Mouse (Mus musculus) telencephalon, adult 2 months (tissue): ENCODE data around the gene Cps1.

Experiments used
- DNase-seq: peaks from one replicate; pipeline ENCODE4 v3.0.0-alpha.2; 2011; ENCODE audit warnings: low read depth, low spot score

The Cps1 gene

DNA sequence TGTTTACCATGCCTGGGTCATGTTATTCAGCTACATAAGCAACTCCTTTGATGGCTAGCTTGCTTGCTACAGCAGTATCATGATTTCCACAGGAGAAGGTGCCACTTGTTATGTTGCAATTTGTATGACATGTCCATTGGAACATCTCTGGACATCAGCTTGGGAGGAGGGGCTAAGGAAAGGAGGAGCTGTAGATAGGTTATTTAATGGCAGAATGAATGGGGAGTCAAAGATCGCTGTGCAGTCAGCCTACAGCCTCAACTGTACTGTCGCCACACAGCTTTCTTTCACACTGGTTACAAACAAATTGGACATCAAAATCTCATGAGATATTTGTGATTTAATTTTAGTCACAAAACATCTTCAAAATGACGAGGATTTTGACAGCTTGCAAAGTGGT lies at the start of gene Cps1:
TSS of gene Cps1 (plus strand) at position 230 of the 400 bp plus-strand sequence.
- DNase-seq, result no peak

DNA sequence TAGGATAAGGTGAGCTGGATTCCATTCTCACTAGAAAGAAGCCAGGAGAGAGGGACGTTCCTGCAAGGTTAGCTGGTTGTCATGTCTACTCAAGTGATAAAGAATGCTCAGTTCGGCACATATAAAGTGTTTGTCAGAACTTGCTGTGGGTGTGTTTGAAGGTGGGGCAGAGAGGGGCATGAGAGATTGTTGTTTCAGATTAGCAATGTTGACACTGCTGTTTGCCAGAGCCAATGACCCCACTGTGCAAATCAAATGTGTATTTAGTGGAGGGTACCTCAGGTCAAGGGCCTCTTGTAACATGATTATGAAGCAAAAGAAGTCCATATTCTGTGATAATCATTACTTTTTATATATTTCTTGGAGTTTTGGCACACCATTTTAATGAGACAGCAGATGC lies 45.1 kb upstream of the Cps1 start:
- no peak for DNase-seq

- DNase-seq, result no peak
Measured at GRCm38 (mm10) chr1:67078666-67079065, 44.2 kb upstream of the Cps1 start.

- DNase-seq, result no peak
Measured at GRCm38 (mm10) chr1:67079146-67079545, 43.7 kb upstream of the Cps1 start.

- DNase-seq, result no peak
Measured at GRCm38 (mm10) chr1:67092473-67092872, 30.4 kb upstream of the Cps1 start.

- no peak for DNase-seq
Measured at GRCm38 (mm10) chr1:67099215-67099614, 23.6 kb upstream of the Cps1 start.

DNA sequence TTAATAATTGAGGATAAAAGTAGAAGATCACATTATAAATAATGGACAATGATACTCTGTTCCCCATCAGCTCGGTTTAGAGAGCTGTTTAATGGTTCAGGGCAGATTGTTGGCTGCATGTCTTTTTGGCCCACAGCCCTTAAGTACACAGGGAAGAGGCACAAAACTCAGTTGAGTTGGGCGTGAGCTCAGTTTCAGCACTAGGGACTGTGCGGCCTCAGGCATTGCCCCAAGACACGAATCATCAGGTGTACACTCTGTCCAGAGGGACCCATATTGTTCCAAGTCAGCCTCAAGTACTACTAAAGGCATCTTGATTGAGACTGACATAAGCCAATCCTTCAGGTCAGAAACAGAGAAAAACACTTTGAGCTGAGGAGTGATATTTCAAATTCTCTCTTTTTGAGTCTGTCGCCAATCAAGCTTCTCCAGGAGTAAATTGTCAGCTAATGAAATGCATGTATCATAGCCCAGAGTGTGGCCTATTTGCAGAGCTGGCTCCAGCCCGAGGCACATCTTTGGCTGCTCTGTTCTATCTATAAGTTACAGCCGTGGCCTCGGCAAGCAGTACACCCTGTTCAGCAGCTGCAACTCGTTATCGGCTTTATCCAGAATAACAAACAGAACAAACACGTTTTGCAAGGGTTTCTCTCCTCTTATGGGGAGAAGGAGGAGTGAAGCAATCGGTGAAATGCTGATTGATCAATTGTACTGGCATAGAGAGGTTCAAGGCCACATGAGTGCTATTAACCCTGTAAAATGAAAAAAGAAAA lies 19.2 kb upstream of the Cps1 start:
- DNase-seq, result peak; percentile 9

DNA sequence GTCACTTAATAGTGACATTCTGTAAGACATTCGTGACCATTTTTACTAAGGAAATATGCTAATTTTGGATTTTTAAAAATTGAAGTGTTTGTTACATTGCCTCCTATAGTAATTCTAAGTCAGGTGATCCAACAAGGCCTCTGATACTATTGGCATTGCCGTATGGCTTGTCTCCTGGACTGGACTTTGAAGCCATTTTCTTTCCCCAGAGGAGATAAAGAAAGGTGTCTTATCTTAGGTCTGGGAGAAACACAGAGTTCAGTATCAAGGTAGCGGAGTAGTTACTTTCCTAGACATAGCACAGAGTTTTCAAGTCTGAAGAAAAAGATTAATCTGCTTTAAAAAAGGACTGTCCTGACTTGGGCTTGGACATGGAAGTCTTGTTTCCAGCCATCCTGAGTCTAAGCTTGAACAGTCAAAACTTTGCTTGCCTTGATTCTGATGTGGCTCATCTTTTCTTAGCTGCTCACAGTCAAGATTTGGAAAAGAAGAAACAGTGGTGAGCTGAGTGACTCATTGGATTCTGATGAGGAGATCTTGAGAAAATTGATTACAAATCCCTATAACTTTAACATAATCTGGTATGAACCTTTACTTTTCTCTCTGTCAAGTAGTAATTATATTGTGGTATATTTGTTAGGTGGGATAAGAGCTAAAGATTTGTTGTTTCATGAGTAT lies 11.1 kb upstream of the Cps1 start:
- no peak for DNase-seq

DNA sequence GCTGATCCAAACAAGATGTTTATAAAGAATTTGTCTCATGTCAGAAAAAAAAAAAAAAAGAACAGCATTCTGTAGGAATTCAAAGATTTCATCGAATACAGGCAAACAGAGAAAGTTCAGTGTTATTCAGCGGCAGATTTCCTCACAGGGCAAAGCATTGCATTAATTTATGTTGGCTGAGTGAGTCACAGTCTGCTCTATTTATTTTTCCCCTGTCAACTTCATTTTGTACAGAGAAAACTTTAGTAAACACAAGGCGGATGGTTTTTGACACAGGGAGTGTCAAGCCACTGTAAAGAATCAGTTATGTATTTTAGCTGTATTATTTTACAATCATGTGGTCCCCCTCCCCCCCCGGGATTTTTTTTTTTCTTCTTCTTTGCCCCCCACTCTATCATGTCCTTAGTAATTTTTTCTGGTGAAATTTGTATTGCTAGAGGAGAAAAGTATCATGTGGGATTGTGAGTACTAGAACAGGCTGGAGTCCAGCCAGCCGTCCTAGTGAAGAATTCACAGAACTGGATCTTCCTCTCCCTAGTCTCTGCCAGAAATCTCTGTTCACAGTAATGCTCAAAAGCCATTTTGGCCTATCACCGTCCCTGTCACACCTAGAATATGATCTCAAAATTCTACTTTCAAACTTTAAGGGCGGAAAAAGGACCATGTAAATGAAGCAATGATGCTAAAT lies 9.3 kb upstream of the Cps1 start:
- DNase-seq, result no peak

DNA sequence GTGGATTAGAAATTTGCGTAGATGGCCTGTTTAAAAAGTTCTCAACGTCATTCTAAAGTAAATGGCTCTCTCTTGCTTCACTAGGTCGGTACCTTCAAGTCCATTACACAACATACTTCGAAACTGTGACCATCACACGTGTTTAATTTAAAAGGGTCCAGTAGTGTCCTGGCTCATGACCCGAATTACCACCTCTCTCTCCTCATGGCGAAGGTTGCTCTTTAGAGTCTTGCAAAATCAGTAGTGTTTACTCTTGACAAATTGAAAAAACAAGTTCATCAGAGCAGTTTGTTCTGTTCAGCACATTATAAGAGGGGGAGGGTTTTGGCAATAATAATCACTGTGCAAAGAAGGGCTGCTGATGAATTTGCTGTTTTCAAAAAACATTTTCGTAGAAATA lies 6.3 kb upstream of the Cps1 start:
- no peak for DNase-seq

GRCm38 (mm10) chr1:67117778-67118177 lies 5.0 kb upstream of the Cps1 start:
- DNase-seq, result no peak

GRCm38 (mm10) chr1:67125433-67125832 lies 2.6 kb downstream of the Cps1 start:
- DNase-seq, result no peak

GRCm38 (mm10) chr1:67143939-67144338 lies 21.1 kb downstream of the Cps1 start:
- peak; percentile 19 for DNase-seq

GRCm38 (mm10) chr1:67151246-67151645 lies 28.4 kb downstream of the Cps1 start:
- no peak for DNase-seq

DNA sequence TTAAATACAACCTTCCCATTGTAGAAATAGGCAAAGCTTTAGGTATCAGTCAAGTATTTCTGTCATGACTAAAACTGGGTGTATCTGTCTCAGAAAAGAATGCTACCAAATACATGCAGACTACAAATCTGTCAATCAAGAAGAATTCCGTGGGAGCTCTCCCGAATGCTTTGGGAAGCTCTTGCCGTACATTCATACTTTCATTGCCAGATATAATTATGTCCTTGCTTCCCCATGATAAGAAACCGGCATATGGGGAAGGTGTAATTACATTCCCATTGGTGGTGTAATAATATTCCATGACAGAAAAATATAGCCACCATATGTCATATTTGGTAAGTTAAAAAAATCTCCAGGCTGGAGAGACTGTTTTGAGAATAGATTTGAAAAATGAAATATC lies 44.5 kb downstream of the Cps1 start:
- DNase-seq, result peak; percentile 29

- DNase-seq, result peak; percentile 60
Measured at GRCm38 (mm10) chr1:67181165-67181564, 58.3 kb downstream of the Cps1 start.

GRCm38 (mm10) chr1:67182201-67182600 lies 59.4 kb downstream of the Cps1 start:
- no peak for DNase-seq

GRCm38 (mm10) chr1:67183532-67183931 lies 60.7 kb downstream of the Cps1 start:
- peak; percentile 72 for DNase-seq

DNA sequence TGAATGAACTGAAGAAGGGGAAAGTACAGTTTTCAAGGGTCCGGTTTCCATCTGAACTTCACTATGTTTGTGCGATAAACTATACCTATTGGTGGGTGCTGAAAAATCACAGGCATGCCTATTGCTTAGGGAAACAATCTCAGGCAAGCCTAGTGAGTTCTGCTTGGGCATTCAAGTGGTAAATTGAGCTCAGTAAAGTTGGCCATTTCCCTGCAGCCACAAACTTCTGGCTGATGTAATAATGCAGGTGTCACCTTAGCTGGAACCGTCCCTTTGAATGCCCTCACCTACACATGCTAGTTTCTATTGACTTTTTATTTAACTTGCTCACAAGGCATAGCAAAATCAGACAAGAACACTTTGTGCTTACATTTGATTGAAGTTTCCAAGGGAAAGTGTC lies 61.3 kb downstream of the Cps1 start:
- no peak for DNase-seq

DNA sequence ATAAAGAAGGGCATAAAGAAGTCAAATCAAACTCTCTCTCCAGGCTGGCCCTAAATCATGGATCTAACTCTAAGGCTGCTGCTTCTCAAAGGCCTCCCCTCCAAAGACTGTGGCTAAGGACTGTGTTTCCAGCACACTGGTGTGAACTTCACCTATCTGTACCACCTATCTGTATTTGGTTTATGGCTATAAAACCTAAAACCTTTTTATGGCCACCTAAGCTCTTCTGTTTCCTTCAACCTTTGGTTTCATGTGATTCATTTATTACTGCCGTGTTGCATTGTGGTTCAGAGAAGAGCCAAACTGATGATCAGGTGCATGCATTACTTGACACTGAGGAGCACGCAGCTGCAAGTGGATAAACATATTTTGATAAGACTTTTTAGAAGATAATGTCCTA lies 74.5 kb downstream of the Cps1 start:
- DNase-seq, result no peak

GRCm38 (mm10) chr1:67218339-67218944 lies 95.6 kb downstream of the Cps1 start:
- peak; percentile 22 for DNase-seq

DNA sequence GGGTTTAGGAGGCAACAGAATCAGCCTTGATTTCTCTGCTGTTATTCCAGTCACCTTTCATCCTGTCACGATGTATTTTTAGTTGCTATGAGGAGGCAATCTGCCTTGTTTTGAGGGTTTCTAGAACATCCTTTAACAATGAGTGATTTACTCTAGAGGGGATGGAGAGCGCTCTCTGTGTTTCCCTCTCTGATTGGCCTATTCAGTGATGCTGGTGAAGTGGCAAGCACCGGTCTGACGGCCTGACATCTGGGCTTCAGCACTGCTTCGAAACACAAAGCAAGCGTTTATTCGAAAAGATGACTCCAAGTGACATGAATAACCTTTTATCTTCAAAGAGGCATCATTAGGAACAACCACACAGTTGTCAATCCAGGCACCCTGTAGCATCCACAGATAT lies 100.8 kb downstream of the Cps1 start:
- DNase-seq, result peak; percentile 32
